Mouse (Mus musculus): ENCODE data around the gene Def8. TPM values are rescaled to one million over a fixed set of nuclear protein-coding genes. Genes with fewer than 3 reads are reported as not detected.

The Def8 gene
- polyA plus RNA-seq, 1 experiment from 2014 or later = 11.7 TPM

DNA sequence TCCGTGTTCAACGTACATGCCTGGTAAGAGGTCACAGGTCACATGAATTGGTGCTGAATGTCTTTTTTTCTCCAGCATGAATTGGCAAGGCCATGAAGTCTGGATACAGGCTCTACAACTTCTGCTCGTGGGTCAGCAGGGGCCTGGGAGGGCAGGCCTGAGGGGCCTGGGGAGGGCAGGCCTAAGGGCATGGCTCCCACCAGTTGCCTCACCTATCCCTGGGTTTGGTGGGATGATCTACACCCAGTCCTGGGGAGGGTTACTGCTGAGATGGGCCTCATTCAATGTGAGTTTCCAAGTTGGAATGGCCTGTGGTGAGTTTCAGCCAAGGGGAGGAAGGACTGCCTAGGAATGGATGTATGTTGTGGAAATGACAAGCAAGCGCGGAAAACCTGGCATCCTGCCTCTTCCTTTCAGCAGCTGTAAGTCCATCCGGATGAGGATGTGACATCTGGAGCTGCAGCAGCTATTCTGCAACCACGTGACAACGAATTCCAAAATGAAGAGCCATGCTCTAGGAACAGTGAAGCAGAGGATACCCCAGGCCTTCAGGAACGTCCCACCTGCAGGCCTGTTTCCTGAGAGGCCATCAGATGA is 20.5 kb upstream of the Def8 start:
- H3K9me3 ChIP-seq (replicated peaks) = no peaks in the 10 kb centered on the region
- H3K4me3 ChIP-seq (replicated peaks) = no peak overlapping the region
- no peak overlapping the region for H3K9ac ChIP-seq
- no peak overlapping the region for H3K27ac ChIP-seq (replicated peaks)
- H3K36me3 ChIP-seq (replicated peaks) = peaks cover 43% of the 10 kb centered on the region
- H3K4me2 ChIP-seq = no peak overlapping the region
- no peak for ATAC-seq (ENCODE audit: insufficient read depth)
- peaks cover 8% of the 10 kb centered on the region for H3K27me3 ChIP-seq
- H3K4me1 ChIP-seq (replicated peaks) = peaks cover 16% of the 10 kb centered on the region
- WGBS (ENCODE audit: insufficient replicate concordance) = 76% methylated on average over 9 of the region's 9 CpGs

DNA sequence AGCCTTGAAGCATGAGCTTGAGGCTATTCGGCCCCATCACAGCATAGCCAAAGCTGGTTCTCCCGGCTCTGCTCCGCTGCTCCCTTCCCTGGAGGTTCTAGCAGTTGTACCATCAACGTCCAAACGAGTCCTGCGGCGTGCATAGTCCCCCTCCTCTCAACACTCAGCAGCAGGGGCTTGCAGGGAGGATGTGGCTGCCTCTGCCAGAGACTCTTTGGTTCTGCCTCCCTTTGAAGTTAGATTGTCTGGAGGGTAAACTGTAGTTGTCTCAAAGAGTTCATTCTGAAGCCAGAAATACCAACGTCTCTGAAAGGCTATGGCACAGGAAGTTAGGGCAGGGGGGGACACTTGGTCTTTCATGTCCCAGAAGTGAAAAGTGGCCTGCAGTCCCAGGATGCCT is 18.8 kb upstream of the Def8 start:
- Histone ChIP-seq H3K4me3 (replicated peaks) (no peak overlapping the region), H3K27ac (replicated peaks) (no peak overlapping the region), H3K36me3 (replicated peaks) (peaks cover 26% of the 10 kb centered on the region), H3K4me2 (no peak overlapping the region), H3K27me3 (peaks cover 20% of the 10 kb centered on the region), H3K9me3 (replicated peaks) (no peaks in the 10 kb centered on the region), H3K4me1 (replicated peaks) (peaks cover 32% of the 10 kb centered on the region), H3K9ac (no peak overlapping the region)
- no peak for ATAC-seq (ENCODE audit: insufficient read depth)
- 62% methylated on average over 8 of the region's 8 CpGs for WGBS (ENCODE audit: insufficient replicate concordance)

- H3K9ac ChIP-seq = no peak within 1 kb of the TSS
Observed at GRCm38 (mm10) chr8:123406786-123407185, 16.5 kb upstream of the Def8 start, which contains the start of gene Mc1r. TSS of gene Mc1r (plus strand) at chr8:123407107.

DNA sequence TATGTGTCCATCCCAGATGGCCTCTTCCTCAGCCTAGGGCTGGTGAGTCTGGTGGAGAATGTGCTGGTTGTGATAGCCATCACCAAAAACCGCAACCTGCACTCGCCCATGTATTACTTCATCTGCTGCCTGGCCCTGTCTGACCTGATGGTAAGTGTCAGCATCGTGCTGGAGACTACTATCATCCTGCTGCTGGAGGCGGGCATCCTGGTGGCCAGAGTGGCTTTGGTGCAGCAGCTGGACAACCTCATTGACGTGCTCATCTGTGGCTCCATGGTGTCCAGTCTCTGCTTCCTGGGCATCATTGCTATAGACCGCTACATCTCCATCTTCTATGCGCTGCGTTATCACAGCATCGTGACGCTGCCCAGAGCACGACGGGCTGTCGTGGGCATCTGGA is 15.7 kb upstream of the Def8 start:
- no peak overlapping the region for H3K4me2 ChIP-seq
- no peaks in the 10 kb centered on the region for H3K36me3 ChIP-seq (replicated peaks)
- peaks cover 63% of the 10 kb centered on the region for H3K4me1 ChIP-seq (replicated peaks)
- H3K4me3 ChIP-seq (replicated peaks) = no peak overlapping the region
- WGBS (ENCODE audit: insufficient replicate concordance) = 66% methylated on average over 13 of the region's 13 CpGs
- no peak overlapping the region for H3K27ac ChIP-seq (replicated peaks)
- ATAC-seq (ENCODE audit: insufficient read depth) = no peak
- H3K27me3 ChIP-seq = peaks cover 51% of the 10 kb centered on the region
- no peak overlapping the region for H3K9ac ChIP-seq
- no peaks in the 10 kb centered on the region for H3K9me3 ChIP-seq (replicated peaks)

More at GRCm38 (mm10) chr8:123406786-123407185, 16.5 kb upstream of the Def8 start, which contains the start of gene Mc1r:
- no peak for ATAC-seq (ENCODE audit: insufficient read depth)
- peak within 1 kb of the TSS; percentile 29; the same call in 1 of the 2 replicates for H3K4me2 ChIP-seq
- H3K36me3 ChIP-seq (replicated peaks) = peaks cover 5% of the 10 kb centered on the region; the same call in 1 of the 2 replicates
- no peaks in the 10 kb centered on the region for H3K9me3 ChIP-seq (replicated peaks)
- peaks cover 43% of the 10 kb centered on the region for H3K27me3 ChIP-seq
- WGBS (ENCODE audit: insufficient replicate concordance) = 7% methylated on average over 4 of the region's 4 CpGs
- peaks cover 55% of the 10 kb centered on the region for H3K4me1 ChIP-seq (replicated peaks)
- no peak within 1 kb of the TSS for H3K4me3 ChIP-seq (replicated peaks)
- no peak within 1 kb of the TSS for H3K27ac ChIP-seq (replicated peaks)

DNA sequence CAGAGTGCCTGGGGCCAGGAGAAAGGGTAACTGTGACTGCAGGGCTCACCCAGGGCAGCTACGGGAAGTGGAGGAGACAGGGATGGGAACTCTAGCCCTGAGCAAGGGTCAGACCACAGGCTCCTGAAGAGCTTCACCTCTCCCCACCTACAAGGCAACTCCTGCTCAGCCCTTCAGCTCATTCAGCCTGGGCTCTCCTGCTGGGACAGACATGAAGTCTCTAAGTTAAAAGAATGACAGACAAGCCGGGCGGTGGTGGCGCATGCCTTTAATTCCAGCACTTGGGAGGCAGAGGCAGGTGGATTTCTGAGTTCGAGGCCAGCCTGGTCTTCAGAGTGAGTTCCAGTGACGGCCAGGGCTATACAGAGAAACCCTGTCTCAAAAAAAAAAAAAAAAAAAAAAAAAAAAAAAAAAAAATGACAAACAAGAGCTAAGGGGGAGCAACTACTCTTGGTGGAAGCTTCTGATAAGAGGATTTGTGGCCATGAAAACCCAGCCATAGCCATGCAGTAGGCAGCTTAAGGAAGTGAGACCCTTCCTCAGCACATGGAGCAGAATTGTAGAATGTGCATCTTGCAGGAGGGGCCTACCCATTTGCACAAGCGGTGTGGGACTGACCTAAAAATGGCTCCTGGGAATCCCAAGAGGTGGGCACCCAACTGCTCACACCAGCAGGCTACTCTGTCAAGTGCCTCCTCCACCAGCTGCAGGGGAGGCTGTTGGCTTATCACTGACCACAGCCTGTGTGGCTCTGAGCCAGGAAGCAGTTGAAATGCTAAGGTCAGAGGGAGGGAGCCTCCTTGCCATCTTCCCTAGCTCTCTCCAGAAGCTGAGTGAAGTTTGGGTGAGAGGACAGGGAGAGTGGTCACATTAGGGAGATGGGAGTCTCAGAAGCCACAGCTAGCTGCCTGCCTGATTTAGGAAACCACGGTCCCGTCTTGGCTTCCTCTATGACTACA is 14.5 kb upstream of the Def8 start:
- peak; percentile 64 for ATAC-seq (ENCODE audit: insufficient read depth)
- H3K4me1 ChIP-seq (replicated peaks) = peaks cover 68% of the 10 kb centered on the region
- no peaks in the 10 kb centered on the region for H3K9me3 ChIP-seq (replicated peaks)
- no peak overlapping the region for H3K27ac ChIP-seq (replicated peaks)
- no peak overlapping the region for H3K9ac ChIP-seq
- H3K36me3 ChIP-seq (replicated peaks) = no peaks in the 10 kb centered on the region
- 32% methylated on average over 9 of the region's 9 CpGs for WGBS (ENCODE audit: insufficient replicate concordance)
- peaks cover 64% of the 10 kb centered on the region for H3K27me3 ChIP-seq
- H3K4me2 ChIP-seq = peak overlapping the region; percentile 32
- no peak overlapping the region for H3K4me3 ChIP-seq (replicated peaks)

- Histone ChIP-seq H3K4me3 (replicated peaks) (no peak overlapping the region), H3K4me1 (replicated peaks) (peaks cover 73% of the 10 kb centered on the region), H3K27ac (replicated peaks) (no peak overlapping the region), H3K9me3 (replicated peaks) (no peaks in the 10 kb centered on the region), H3K4me2 (no peak overlapping the region), H3K36me3 (replicated peaks) (no peaks in the 10 kb centered on the region), H3K9ac (no peak overlapping the region), H3K27me3 (peaks cover 69% of the 10 kb centered on the region)
- no peak for ATAC-seq (ENCODE audit: insufficient read depth)
- 54% methylated on average over 8 of the region's 8 CpGs for WGBS (ENCODE audit: insufficient replicate concordance)
Observed at GRCm38 (mm10) chr8:123410049-123410587, 13.2 kb upstream of the Def8 start.

DNA sequence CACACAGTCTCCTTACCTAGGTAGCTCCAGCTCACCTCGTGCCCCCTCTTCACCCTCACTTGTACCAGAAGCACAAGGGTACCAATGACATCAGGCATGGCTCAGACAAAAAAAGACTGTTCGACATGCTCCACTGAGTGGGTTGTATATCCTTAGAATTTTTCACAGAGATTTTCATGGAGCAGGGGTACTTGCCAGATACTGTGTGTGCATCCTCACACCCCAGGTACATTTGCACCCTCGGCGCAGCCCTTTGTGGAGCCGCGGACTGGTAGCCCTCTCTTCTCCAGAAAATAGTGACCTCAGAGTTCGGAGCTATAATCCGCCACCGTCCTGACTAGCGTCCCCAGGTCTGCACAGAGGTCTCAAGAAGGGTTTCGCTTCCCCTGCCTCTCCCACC is 12.5 kb upstream of the Def8 start:
- H3K4me2 ChIP-seq = peak overlapping the region; percentile 57
- peak overlapping the region; percentile 23 for H3K4me3 ChIP-seq (replicated peaks)
- ATAC-seq (ENCODE audit: insufficient read depth) = no peak
- no peaks in the 10 kb centered on the region for H3K36me3 ChIP-seq (replicated peaks)
- H3K4me1 ChIP-seq (replicated peaks) = peaks cover 73% of the 10 kb centered on the region
- no peaks in the 10 kb centered on the region for H3K9me3 ChIP-seq (replicated peaks)
- no peak overlapping the region for H3K27ac ChIP-seq (replicated peaks)
- H3K9ac ChIP-seq = no peak overlapping the region
- WGBS (ENCODE audit: insufficient replicate concordance) = 12% methylated on average over 11 of the region's 11 CpGs
- peaks cover 69% of the 10 kb centered on the region for H3K27me3 ChIP-seq

GRCm38 (mm10) chr8:123411246-123411645 is 12.1 kb upstream of the Def8 start, which contains the start of gene Tubb3:
TSS of gene Tubb3 (plus strand) at chr8:123411424.
- H3K4me1 ChIP-seq (replicated peaks) = peaks cover 74% of the 10 kb centered on the region
- H3K4me2 ChIP-seq = peak within 1 kb of the TSS; percentile 57
- under 1% methylated on average over 29 of the region's 29 CpGs for WGBS (ENCODE audit: insufficient replicate concordance)
- peaks cover 69% of the 10 kb centered on the region for H3K27me3 ChIP-seq
- ATAC-seq (ENCODE audit: insufficient read depth) = peak; percentile 47
- H3K9ac ChIP-seq = no peak within 1 kb of the TSS
- H3K4me3 ChIP-seq (replicated peaks) = peak within 1 kb of the TSS; percentile 23
- no peak within 1 kb of the TSS for H3K27ac ChIP-seq (replicated peaks)
- H3K9me3 ChIP-seq (replicated peaks) = no peaks in the 10 kb centered on the region
- no peaks in the 10 kb centered on the region for H3K36me3 ChIP-seq (replicated peaks)

GRCm38 (mm10) chr8:123411781-123412327 is 11.5 kb upstream of the Def8 start:
- H3K9ac ChIP-seq = no peak overlapping the region
- H3K9me3 ChIP-seq (replicated peaks) = no peaks in the 10 kb centered on the region
- no peak overlapping the region for H3K27ac ChIP-seq (replicated peaks)
- WGBS (ENCODE audit: insufficient replicate concordance) = 8% methylated on average over 16 of the region's 16 CpGs
- H3K4me1 ChIP-seq (replicated peaks) = peaks cover 74% of the 10 kb centered on the region
- H3K4me3 ChIP-seq (replicated peaks) = peak overlapping the region; percentile 23
- H3K27me3 ChIP-seq = peaks cover 69% of the 10 kb centered on the region
- H3K36me3 ChIP-seq (replicated peaks) = no peaks in the 10 kb centered on the region
- peak overlapping the region; percentile 57 for H3K4me2 ChIP-seq
- no peak for ATAC-seq (ENCODE audit: insufficient read depth)

GRCm38 (mm10) chr8:123412560-123413170 is 10.7 kb upstream of the Def8 start:
- no peak for ATAC-seq (ENCODE audit: insufficient read depth)
- Histone ChIP-seq H3K36me3 (replicated peaks) (no peaks in the 10 kb centered on the region), H3K27me3 (peaks cover 62% of the 10 kb centered on the region), H3K27ac (replicated peaks) (no peak overlapping the region), H3K4me1 (replicated peaks) (peaks cover 71% of the 10 kb centered on the region), H3K9me3 (replicated peaks) (no peaks in the 10 kb centered on the region), H3K4me2 (no peak overlapping the region), H3K9ac (no peak overlapping the region), H3K4me3 (replicated peaks) (no peak overlapping the region)
- 1% methylated on average over 12 of the region's 12 CpGs for WGBS (ENCODE audit: insufficient replicate concordance)
